Mouse (Mus musculus) hematopoietic multipotent progenitor cell, adult 10-12 weeks (in vitro differentiated cells): ENCODE measurements around the gene Mesd. TPM values are rescaled to one million over a fixed set of nuclear protein-coding genes. Genes with fewer than 3 reads are reported as not detected.

ENCODE experiments used
- polyA plus RNA-seq: library from polyadenylated mRNA; stranded (reverse); fragments of >175 nt; gene quantifications from 2 replicates; pipeline ENCODE4 v1.2.3, GENCODE M21; 2012; ENCODE audit warnings: low replicate concordance

The Mesd gene
- polyA plus RNA-seq = 6.8 and 32.6 TPM in 2 replicates

GRCm38 (mm10) chr7:83884021-83884658, at the start of gene Mesd, which contains the start of gene Tlnrd1:
Gene Mesd (plus strand): TSS chr7:83884466.
Gene Tlnrd1 (minus strand): TSS chr7:83884305.

Other genes with a start within 250 kb of the Mesd start
- gene Il16, start 138.7 kb upstream of the Mesd start, polyA plus RNA-seq = 32.2 and 115 TPM in 2 replicates
- gene Cfap161, start 89.6 kb upstream of the Mesd start, polyA plus RNA-seq = not detected in 2 replicates
- 23.1 and 50.5 TPM in 2 replicates for gene Tlnrd1, start 161 bp upstream of the Mesd start, polyA plus RNA-seq
- gene Cemip, start 202.0 kb downstream of the Mesd start, polyA plus RNA-seq = 0.11 TPM in 1 of 2 replicates, not detected in the other